Mouse (Mus musculus) heart, postnatal 0 days (tissue): ENCODE measurements around the gene Fut8.

Experiments used
- CTCF ChIP-seq: IDR thresholded peaks from 2 replicates; pipeline ENCODE4 v1.5.1; 2016; ENCODE audit warnings: antibody characterized with exemption, control low read depth, low read depth
- EP300 ChIP-seq: IDR thresholded peaks from 2 replicates; pipeline ENCODE4 v1.6.1; 2016; ENCODE audit warnings: antibody characterized with exemption, low read depth

DNA sequence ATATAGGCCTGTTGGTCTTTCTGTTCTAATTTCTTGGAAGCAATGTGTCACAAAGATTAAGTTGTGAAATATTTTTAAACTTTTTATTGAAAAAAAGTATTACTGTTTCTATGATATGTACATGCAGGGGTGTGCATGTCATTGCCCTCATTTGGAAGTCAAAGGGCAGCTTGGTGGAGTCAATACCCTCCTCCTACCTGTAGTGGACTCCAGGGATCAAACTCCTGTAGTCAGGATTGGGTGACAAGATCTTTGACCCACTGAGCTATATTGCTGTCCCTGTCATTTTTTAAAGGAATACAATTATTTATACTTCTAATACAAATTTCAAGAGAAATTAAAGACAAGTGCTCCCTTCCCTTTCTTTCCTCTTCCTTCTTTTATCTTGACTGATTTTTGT is 111.6 kb downstream of the Fut8 start:
- TF ChIP-seq EP300 (no peak), CTCF (no peak)
